Mouse (Mus musculus) olfactory bulb, adult 2 months (tissue): ENCODE data around the gene Ell. TPM values are rescaled to one million over a fixed set of nuclear protein-coding genes. Genes with fewer than 3 reads are reported as not detected.
A peak's percentile ranks its signal among the peaks of the same experiment; 100 is the strongest.

Experiments used
- H3K27ac ChIP-seq: fragments of 200-500 bp; 2 replicates; pipeline ENCODE4 v1.5.1; 2012; ENCODE audit warnings: low read depth, low read length; ENCODE audit not compliant: insufficient read depth
- H3K4me1 ChIP-seq: fragments of 200-500 bp; 2 replicates; pipeline ENCODE4 v1.6.1; 2012; ENCODE audit warnings: low read length; ENCODE audit not compliant: control insufficient read depth, insufficient read depth
- H3K4me3 ChIP-seq: fragments of 200-500 bp; 2 replicates; pipeline ENCODE4 v1.5.1; 2012; ENCODE audit warnings: mild to moderate bottlenecking, low read depth, low read length, moderate library complexity; ENCODE audit not compliant: insufficient read depth
- CTCF ChIP-seq: fragments of 200-500 bp; IDR thresholded peaks from 2 replicates; pipeline ENCODE4 v1.5.1; 2012; ENCODE audit warnings: low read depth, mild to moderate bottlenecking, low read length, moderate library complexity; ENCODE audit not compliant: insufficient read depth
- POLR2A ChIP-seq: fragments of 200-500 bp; IDR thresholded peaks from 2 replicates; pipeline ENCODE4 v1.6.1; 2012; ENCODE audit warnings: mild to moderate bottlenecking, low read depth, low read length, moderate library complexity; ENCODE audit not compliant: insufficient read depth
- WGBS: fragments of 180-500 bp; shearing (Covaris S2); methylation state at CpG from one replicate; pipeline ENCODE4 v1.1.7; 2018; 5-methylcytosine and 5-hydroxymethylcytosine counted together
- polyA plus RNA-seq: library from polyadenylated mRNA; stranded (reverse); fragments of >200 nt; gene quantifications from 2 replicates; pipeline ENCODE4 v1.2.4, GENCODE M21; 2012; ENCODE audit warnings: low replicate concordance; ENCODE audit not compliant: missing spikeins, insufficient read depth, insufficient read length

The Ell gene
- polyA plus RNA-seq, 1 experiment = not detected

DNA sequence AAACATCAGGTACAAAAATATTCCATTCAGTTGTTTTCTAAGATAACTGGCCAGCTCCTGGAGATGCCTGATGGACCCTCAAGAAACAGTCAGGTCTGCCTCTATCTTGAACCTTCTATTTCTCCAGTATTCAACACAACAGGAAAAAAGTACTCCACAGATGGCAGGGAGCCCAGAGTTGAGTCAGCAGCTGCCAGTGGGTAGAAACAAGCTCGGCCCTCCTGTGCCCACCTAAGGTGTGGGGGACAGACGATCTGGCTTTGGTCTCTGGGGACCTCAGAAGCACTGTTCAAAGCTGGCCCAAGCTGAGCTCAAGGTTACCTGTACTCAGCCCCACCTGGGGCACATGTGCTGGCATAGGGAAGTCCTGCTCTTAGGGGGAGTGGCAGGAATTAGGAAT, 25.8 kb upstream of the Ell start:
- peaks cover 8% of the 10 kb centered on the region for H3K4me1 ChIP-seq
- H3K4me3 ChIP-seq = no peak overlapping the region
- no peak overlapping the region for H3K27ac ChIP-seq
- TF ChIP-seq CTCF = no peak
- no peak for TF ChIP-seq POLR2A
- 2% methylated on average over 2 of the region's 2 CpGs for WGBS

DNA sequence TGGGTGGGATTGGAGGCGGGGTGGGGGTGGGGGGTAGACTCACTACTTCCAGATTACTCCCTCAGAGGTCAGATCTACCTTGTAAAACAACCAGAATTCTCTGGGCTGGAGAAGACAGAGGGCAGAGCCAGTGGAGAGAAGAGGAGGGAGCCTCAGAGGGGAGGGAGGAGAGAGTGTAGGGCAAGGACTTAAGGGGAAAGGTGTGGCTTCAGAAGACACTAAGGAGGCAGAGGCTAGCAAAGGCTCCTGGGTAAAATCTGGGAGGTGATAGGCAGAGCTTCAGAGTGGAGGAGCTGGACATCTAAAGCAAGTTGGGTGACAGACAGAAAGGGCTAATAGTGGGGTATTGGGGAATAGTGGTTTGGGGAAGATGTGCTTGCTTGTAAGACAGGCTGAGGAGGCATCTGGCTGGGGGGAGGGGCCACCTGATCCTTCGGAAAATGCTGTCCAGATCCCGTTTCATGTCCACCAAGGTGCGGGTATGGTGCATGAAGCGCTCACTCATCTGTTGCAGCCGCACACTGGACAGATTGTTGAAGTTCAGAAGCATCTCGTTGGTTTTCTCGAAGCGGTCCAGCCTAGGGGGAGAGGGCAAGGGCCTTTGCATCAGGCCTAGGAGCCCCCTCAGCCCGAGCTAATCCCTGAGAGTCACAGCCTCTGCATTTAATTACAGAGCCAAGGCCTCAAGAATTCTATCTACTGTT, 21.2 kb upstream of the Ell start:
- 76% methylated on average over 10 of the region's 10 CpGs for WGBS
- TF ChIP-seq CTCF = no peak
- no peak for TF ChIP-seq POLR2A

DNA sequence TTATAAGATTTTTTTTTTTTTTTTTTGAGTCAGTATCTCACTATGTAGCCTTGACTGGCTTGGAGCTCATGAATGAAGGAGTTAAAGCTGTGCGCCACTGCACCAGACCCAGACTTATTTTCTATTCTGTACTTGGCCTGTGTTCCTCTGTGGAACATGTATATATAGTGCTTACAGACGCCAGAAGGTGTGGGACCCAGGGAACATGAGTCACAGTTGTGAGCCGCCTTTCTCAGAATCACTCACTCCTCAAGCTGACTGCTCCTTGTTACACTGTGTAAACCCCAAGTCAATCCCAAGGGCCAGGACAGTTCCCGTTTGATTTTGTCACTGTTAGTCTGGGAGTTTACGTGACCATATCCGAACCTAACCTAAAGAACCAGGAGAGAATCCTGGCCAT, 20.2 kb upstream of the Ell start:
- no peak for TF ChIP-seq CTCF
- TF ChIP-seq POLR2A = no peak
- no peak overlapping the region for H3K4me3 ChIP-seq
- no peak overlapping the region for H3K27ac ChIP-seq
- H3K4me1 ChIP-seq = no peaks in the 10 kb centered on the region
- 81% methylated on average over 6 of the region's 6 CpGs for whole genome bisulfite sequencing

More for the DNA sequence above, 21.2 kb upstream of the Ell start:
- no peak overlapping the region for H3K27ac ChIP-seq
- no peak overlapping the region for H3K4me3 ChIP-seq
- no peaks in the 10 kb centered on the region; the same call in 1 of the 2 replicates for H3K4me1 ChIP-seq

DNA sequence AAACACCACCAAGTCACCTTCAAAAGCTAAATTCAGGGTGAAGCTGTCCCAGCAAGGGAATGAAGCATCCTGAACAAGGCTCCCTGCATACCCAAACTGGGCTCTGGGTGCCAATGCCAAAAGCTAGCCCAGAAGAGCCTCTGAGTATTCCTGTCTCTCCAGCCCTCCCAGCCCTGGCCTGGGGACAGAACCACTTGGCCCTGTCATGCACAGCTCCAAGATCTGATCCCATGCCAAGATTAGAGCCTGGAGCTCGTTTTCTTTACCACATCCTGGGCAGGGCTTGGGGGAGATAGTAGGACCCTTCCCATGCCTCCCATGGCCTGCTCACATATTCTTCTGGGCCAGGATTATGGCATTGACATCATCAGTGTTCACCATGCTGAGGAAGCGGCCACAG, 19.7 kb upstream of the Ell start:
- Histone ChIP-seq H3K27ac (no peak overlapping the region), H3K4me1 (no peaks in the 10 kb centered on the region), H3K4me3 (no peak overlapping the region)
- TF ChIP-seq CTCF = no peak
- no peak for TF ChIP-seq POLR2A
- 45% methylated on average over 2 of the region's 2 CpGs for WGBS

DNA sequence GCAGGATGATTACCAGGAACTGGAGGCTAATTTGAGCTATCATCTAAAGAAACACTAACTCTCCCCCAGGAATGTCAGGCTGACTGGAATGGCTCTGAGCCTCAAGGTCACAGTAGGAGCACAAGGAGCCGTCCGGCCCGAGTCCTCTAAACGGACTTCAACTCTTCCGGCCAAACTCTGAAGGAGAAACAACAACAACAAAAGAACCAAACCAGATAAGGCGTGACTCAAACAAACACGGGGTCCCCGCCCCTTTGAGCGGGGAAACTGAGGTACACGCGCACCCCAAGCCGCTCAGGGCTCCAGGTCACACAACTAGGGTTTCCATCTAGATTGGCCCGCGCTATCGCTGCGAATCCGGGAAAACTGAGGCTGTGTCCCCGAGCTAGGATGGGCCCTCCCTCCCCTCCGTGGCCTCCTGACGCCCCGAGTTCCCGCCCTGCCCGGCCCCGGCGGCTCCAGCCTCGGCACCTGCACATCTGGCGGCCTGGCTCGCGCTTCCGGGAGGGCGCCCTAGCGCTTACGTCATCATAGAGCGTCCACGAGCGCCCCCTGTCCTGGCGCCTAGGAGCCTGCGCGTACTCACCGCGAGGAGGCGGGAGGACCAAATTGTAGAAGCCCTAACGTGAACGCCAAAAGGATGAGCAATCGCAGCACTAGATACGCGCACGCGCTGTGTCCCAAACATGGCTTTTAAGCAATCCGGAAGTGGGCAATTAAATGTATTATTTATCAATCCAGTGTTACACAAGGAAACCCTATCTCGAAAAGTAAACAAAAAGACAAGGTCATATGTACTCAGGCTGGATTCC, 16.5 kb upstream of the Ell start:
- WGBS = under 1% methylated on average over 51 of the region's 51 CpGs
- peak overlapping the region; percentile 77 for H3K4me3 ChIP-seq
- peak overlapping the region; percentile 89 for H3K27ac ChIP-seq
- H3K4me1 ChIP-seq = no peaks in the 10 kb centered on the region
- TF ChIP-seq POLR2A (peak; percentile 87), CTCF (0 out of 2 replicates have a peak, but pooled peaks have one; percentile 13)

DNA sequence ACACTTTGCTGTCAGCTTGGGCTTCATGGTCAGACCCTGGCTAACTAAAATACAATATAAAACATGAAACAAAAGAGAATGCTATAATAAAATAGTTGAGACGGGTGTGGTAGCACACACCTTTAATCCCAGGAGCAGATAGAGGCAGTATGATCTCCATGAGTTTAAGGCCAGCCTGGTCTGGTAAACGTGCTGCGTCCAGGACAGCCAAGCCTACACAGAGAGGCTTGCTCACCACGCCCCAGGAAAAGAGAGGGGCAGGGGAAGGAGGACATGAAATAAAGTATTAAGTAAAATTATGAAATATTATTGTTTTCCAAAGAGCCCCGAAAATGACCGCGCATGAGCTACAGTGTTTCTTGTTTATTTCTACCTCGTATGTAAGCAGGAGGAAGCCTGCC, 12.1 kb upstream of the Ell start:
- under 1% methylated on average over 8 of the region's 8 CpGs for WGBS
- TF ChIP-seq CTCF = no peak
- no peak for TF ChIP-seq POLR2A
- H3K4me3 ChIP-seq = peak overlapping the region; percentile 89
- H3K27ac ChIP-seq = peak overlapping the region; percentile 63
- H3K4me1 ChIP-seq = peaks cover 12% of the 10 kb centered on the region

DNA sequence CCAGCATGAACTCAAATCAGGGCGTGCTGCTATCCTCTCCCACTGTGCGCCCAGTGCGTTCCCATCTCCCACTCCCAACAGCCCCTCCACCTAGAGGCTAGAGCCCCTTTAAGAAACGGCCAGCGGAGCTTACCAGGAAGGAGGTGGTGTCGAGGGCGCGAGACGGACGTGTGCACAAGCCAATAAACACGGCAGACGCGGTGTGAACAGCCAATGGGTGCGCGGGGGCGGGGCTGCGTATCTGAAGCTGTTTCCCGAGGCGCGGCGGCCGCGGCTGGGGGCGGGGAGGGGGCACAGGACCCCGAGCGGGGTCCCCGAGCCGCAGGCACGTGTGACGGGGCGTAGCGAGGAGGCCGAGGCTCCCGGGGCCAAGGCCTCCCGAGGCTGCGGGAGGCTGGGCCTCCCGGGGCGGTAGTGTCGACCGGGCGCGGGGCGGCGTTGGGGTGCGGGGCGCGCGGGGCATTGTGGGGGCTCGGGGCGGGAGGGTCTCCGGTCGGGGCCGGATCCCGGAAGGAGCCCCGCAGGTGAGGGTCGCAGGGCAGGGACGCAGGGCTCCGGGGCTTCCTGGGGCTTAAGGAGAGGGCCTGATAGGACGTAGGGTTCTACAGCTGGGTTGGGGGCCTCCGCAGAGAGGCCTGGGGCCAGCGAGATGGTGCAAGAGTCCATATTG, 11.6 kb upstream of the Ell start, which contains the start of the genes Fkbp8 and Kxd1:
TSS of gene Fkbp8 (plus strand) at position 213 of the 670 bp plus-strand sequence.
TSS of gene Kxd1 (minus strand) at position 445 of the 670 bp plus-strand sequence.
- peaks cover 12% of the 10 kb centered on the region for H3K4me1 ChIP-seq
- H3K27ac ChIP-seq = peak within 1 kb of the TSS; percentile 63
- WGBS = 1% methylated on average over 61 of the region's 61 CpGs
- peak within 1 kb of the TSS; percentile 89 for H3K4me3 ChIP-seq
- no peak for TF ChIP-seq CTCF
- no peak for TF ChIP-seq POLR2A

DNA sequence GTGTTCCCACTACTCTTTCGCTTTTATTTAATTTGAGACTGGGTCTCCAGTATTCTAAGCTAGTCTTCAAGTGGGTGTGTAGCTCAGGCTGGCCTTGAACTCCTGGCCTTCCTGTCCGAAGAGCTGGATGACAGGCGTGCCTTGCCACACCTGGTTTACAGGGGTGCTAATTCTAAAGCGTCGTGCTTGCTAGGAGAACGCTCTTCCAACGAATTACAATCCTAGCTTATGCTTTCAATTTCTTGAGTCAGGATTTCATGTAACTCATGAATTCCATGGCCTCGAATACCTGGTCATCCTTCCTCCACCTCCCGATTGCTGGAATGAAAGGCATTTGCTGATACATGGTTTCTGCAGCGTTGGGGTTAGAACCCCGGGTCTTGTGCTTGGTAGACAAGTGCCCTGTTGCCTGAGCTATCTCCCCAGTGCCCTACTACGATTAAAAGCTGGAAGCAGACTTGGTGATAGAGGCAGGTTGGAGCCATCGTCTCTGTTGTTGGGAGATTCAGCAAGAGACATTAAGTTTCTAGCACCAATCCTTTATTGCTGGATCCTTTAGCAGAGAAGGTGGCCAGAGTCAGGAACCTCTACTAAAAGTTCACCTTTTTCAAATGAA, 11.0 kb upstream of the Ell start:
- Histone ChIP-seq H3K27ac (0 out of 2 replicates have a peak overlapping the region, but pooled peaks have one; percentile 38), H3K4me3 (peak overlapping the region; percentile 89), H3K4me1 (peaks cover 12% of the 10 kb centered on the region)
- TF ChIP-seq CTCF (no peak), POLR2A (no peak)
- WGBS = 23% methylated on average over 13 of the region's 13 CpGs
